Mouse (Mus musculus) liver, embryonic 12.5 days (tissue): ENCODE data around the gene Cntnap2. TPM values are rescaled to one million over a fixed set of nuclear protein-coding genes. Genes with fewer than 3 reads are reported as not detected.

ENCODE experiments used
- ATAC-seq: fragments of 200-750 bp; cut with Nextera tagmentation; 2 replicates; pipeline ENCODE4 v1.8.0; 2017; ENCODE audit warnings: moderate number of reproducible peaks, mild to moderate bottlenecking, moderate library complexity
- H3K27ac ChIP-seq: fragments of 300-500 bp; sonication (generic); 2 replicates; pipeline ENCODE4 v1.5.1; 2016; ENCODE audit warnings: mild to moderate bottlenecking
- H3K27me3 ChIP-seq: fragments of 300-500 bp; sonication (generic); replicated peaks from 2 replicates; pipeline ENCODE4 v1.6.1; 2016; ENCODE audit warnings: mild to moderate bottlenecking, moderate library complexity
- H3K36me3 ChIP-seq: fragments of 300-500 bp; sonication (generic); 2 replicates; pipeline ENCODE4 v1.6.1; 2016; ENCODE audit warnings: mild to moderate bottlenecking, moderate library complexity
- H3K4me1 ChIP-seq: fragments of 300-500 bp; sonication (generic); 2 replicates; pipeline ENCODE4 v1.6.1; 2016
- H3K4me2 ChIP-seq: fragments of 300-500 bp; sonication (generic); 2 replicates; pipeline ENCODE4 v1.6.1; 2016; ENCODE audit warnings: mild to moderate bottlenecking, moderate library complexity
- H3K4me3 ChIP-seq: fragments of 300-500 bp; sonication (generic); 2 replicates; pipeline ENCODE4 v1.5.1; 2016; ENCODE audit warnings: mild to moderate bottlenecking, moderate library complexity
- H3K9ac ChIP-seq: fragments of 300-500 bp; sonication (generic); 2 replicates; pipeline ENCODE4 v1.6.1; 2016; ENCODE audit warnings: mild to moderate bottlenecking, moderate library complexity
- H3K9me3 ChIP-seq: fragments of 300-500 bp; sonication (generic); replicated peaks from 2 replicates; pipeline ENCODE4 v1.6.1; 2016; ENCODE audit warnings: mild to moderate bottlenecking, moderate library complexity
- WGBS: fragments of 180-500 bp; shearing (Covaris S2); methylation state at CpG from one replicate; pipeline ENCODE4 v1.1.7; 2016; ENCODE audit not compliant: insufficient replicate concordance; 5-methylcytosine and 5-hydroxymethylcytosine counted together
- polyA plus RNA-seq: library from polyadenylated mRNA; unstranded; fragments of >200 nt; fragmentation: Nextera tagmentation; extraction: Ambion mirVana; gene quantifications from 2 replicates; pipeline ENCODE4 v1.2.1, GENCODE M21; 2016

Gene Cntnap2
- polyA plus RNA-seq, 1 experiment from 2014 or later, result 0.63 TPM

DNA sequence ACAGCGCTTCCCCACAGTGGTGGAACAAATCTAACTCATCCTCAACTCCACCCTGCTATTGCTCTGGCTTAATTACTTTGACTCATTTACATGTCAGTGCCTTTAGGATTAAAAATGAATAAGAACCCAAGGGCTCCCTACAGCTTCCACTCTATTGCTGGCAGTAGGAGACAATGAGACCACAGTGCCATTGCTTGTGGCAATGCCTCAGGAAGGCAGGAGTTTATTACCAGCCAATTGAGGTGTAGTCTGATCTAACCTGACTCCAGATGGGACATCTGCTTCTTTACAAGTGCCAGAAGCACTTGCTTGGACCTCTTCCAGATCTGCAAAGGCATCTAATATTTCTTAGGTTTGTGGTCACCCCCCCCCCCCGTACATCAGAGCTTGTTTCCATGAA is 1615.9 kb downstream of the Cntnap2 start:
- H3K36me3 ChIP-seq, result no peaks in the 10 kb centered on the region
- no peak overlapping the region for H3K4me2 ChIP-seq
- no peak overlapping the region for H3K27ac ChIP-seq
- H3K4me3 ChIP-seq, result no peak overlapping the region
- H3K4me1 ChIP-seq, result no peaks in the 10 kb centered on the region
- H3K9ac ChIP-seq, result no peak overlapping the region
- 83% methylated on average over 2 of the region's 2 CpGs for WGBS
- H3K9me3 ChIP-seq, result no peaks in the 10 kb centered on the region
- no peak for ATAC-seq
- H3K27me3 ChIP-seq, result no peaks in the 10 kb centered on the region

DNA sequence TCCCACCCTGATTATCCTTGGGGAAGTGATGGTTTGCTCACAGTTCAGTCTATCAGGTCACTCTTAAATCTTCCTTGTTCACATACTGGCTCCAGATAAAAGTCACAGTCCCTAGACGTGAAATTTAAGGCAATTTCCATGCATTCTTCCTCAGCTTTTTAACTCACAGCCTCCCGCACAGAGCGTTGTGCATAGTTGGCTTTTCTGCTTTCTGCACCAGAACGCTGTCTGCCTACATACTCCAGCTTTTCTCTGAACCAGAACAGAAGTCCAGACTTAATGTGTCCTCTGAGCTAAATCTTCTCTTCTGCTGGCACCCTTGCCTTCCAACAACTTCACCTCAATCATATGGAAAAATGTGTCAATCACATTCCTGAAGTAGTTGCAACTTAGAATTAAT is 1616.5 kb downstream of the Cntnap2 start:
- Histone ChIP-seq H3K9ac (no peak overlapping the region), H3K27me3 (no peaks in the 10 kb centered on the region), H3K9me3 (no peaks in the 10 kb centered on the region), H3K27ac (no peak overlapping the region), H3K4me1 (no peaks in the 10 kb centered on the region), H3K4me3 (no peak overlapping the region), H3K36me3 (no peaks in the 10 kb centered on the region), H3K4me2 (no peak overlapping the region)
- WGBS, result 70% methylated on average over 4 of the region's 4 CpGs
- no peak for ATAC-seq

GRCm38 (mm10) chr6:46696187-46696586 is 1637.0 kb downstream of the Cntnap2 start:
- no peak for ATAC-seq
- Histone ChIP-seq H3K9me3 (no peaks in the 10 kb centered on the region), H3K4me1 (no peaks in the 10 kb centered on the region), H3K36me3 (no peaks in the 10 kb centered on the region), H3K4me2 (no peak overlapping the region), H3K27ac (no peak overlapping the region), H3K4me3 (no peak overlapping the region), H3K27me3 (no peaks in the 10 kb centered on the region), H3K9ac (no peak overlapping the region)
- WGBS, result 77% methylated on average over 1 of the region's 1 CpGs

DNA sequence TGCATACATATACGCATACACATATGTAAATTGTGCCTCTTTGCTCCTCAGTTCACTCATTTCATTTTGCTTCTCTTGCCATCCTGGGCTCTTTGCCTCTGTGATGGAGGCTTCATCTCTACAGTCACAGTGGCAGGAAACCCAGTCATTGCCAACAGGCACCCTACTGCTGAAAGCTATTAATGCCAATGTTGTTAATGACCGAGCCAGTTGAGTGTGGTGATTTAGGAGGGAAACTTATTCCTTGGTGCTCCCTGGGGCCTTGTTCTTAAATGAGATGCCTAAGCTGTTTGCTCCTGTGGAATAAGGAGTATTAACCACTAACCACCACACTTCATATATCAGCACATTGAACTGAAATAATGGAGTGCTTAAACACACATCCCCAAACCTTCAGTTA is 1640.2 kb downstream of the Cntnap2 start:
- no peak overlapping the region for H3K4me2 ChIP-seq
- no peaks in the 10 kb centered on the region for H3K4me1 ChIP-seq
- 81% methylated on average over 2 of the region's 2 CpGs for WGBS
- H3K27me3 ChIP-seq, result no peaks in the 10 kb centered on the region
- H3K4me3 ChIP-seq, result no peak overlapping the region
- H3K9me3 ChIP-seq, result no peaks in the 10 kb centered on the region
- no peak overlapping the region for H3K27ac ChIP-seq
- no peak for ATAC-seq
- H3K36me3 ChIP-seq, result no peaks in the 10 kb centered on the region
- H3K9ac ChIP-seq, result no peak overlapping the region

DNA sequence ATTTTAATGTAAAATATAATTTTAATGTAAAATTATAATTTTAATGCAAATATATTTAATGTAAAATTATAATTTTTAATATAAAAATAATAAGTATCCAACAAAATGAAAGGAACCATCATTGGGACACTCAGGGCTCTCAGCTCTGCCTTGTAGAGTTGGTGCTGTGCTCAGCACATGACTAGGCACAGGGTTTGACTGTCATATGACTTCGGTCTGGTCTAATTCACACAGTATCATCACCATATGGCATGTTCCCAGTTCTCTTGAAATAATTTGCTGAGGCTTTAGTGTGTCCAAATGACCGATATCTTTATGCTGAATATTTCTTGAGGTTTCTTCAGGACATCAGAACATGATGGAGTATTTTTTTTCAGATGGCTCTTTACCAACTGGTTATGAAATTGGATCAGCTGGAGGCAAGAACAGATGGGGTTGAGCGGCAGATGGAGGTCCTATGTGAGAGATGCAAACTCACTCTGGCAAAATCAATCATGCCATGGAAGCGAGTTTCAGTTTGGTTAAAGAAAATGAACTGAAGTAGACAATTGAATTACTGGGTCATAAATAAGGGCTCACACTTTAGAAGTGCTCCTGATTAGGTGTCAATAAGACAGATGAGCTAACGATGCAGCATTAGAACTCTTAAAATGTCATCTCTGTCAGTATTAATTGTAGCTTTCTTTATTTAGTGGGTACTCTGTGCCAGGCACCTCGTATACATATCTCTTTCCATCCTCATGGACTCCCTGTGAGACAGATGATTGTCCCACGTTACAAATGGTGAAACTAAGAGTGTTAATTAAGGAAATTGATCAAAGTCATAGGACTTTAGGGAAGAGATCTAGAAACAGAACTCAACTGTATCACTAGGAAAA is 1645.4 kb downstream of the Cntnap2 start:
- 59% methylated on average over 7 of the region's 7 CpGs for WGBS
- H3K9ac ChIP-seq, result no peak overlapping the region
- H3K27ac ChIP-seq, result no peak overlapping the region
- H3K9me3 ChIP-seq, result no peaks in the 10 kb centered on the region
- no peak overlapping the region for H3K4me2 ChIP-seq
- no peaks in the 10 kb centered on the region for H3K4me1 ChIP-seq
- H3K4me3 ChIP-seq, result no peak overlapping the region
- no peaks in the 10 kb centered on the region for H3K27me3 ChIP-seq
- H3K36me3 ChIP-seq, result no peaks in the 10 kb centered on the region
- no peak for ATAC-seq

DNA sequence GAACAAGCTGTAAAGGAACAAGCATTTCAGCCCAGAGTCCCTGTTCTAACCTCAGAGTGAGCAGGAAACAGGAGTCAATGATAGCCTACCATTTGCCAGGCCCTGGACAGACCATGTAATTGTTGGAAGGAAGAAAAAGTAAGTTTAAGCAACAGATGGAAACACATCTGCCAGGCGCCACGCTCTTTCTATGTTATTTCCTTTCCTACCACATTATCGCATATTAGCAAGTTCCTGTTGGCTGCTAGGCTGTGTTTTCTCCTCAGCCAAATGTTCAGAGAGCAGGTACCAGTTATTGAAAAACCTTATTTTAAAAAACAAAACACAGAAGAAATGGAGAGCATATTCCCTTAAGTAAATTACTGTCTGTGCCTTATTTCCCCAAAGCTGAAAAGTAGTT is 1646.8 kb downstream of the Cntnap2 start:
- no peaks in the 10 kb centered on the region for H3K27me3 ChIP-seq
- no peaks in the 10 kb centered on the region for H3K9me3 ChIP-seq
- H3K4me2 ChIP-seq, result no peak overlapping the region
- no peak for ATAC-seq
- H3K36me3 ChIP-seq, result no peaks in the 10 kb centered on the region
- H3K9ac ChIP-seq, result no peak overlapping the region
- WGBS, result 60% methylated on average over 3 of the region's 3 CpGs
- no peaks in the 10 kb centered on the region for H3K4me1 ChIP-seq
- H3K27ac ChIP-seq, result no peak overlapping the region
- no peak overlapping the region for H3K4me3 ChIP-seq

GRCm38 (mm10) chr6:46716576-46716975 is 1657.4 kb downstream of the Cntnap2 start:
- H3K36me3 ChIP-seq, result no peaks in the 10 kb centered on the region
- WGBS, result 45% methylated on average over 2 of the region's 2 CpGs
- no peak overlapping the region for H3K9ac ChIP-seq
- no peak for ATAC-seq
- H3K4me1 ChIP-seq, result no peaks in the 10 kb centered on the region
- no peaks in the 10 kb centered on the region for H3K27me3 ChIP-seq
- H3K4me3 ChIP-seq, result no peak overlapping the region
- H3K9me3 ChIP-seq, result no peaks in the 10 kb centered on the region
- H3K27ac ChIP-seq, result no peak overlapping the region
- H3K4me2 ChIP-seq, result no peak overlapping the region

- no peak overlapping the region for H3K27ac ChIP-seq
- no peaks in the 10 kb centered on the region for H3K4me1 ChIP-seq
- H3K36me3 ChIP-seq, result no peaks in the 10 kb centered on the region
- H3K4me2 ChIP-seq, result no peak overlapping the region
- H3K9ac ChIP-seq, result no peak overlapping the region
- no peak overlapping the region for H3K4me3 ChIP-seq
- no peaks in the 10 kb centered on the region for H3K9me3 ChIP-seq
- no peaks in the 10 kb centered on the region for H3K27me3 ChIP-seq
- ATAC-seq, result no peak
Measured at GRCm38 (mm10) chr6:46733794-46734193, 1674.6 kb downstream of the Cntnap2 start.

DNA sequence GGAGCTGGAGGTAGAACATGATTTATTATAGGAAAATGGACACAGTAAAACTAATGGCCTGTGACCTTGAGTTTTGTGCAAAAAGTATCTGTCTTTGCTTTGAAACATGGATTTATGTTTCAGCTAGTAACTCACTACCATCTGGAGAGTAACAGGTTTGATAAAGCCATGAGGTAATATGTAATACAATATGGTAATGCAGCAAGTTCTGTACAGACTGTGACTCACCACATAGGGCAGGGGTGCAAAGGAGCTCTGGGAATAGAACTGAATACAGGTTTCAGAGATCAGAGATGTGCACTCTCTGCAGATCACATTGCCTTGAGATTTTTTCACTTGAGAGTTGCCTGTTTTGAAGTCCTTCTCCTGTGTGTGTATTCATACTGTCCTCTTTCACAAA is 1689.3 kb downstream of the Cntnap2 start:
- H3K27ac ChIP-seq, result no peak overlapping the region
- no peaks in the 10 kb centered on the region for H3K4me1 ChIP-seq
- H3K27me3 ChIP-seq, result no peaks in the 10 kb centered on the region
- no peak overlapping the region for H3K4me3 ChIP-seq
- H3K4me2 ChIP-seq, result no peak overlapping the region
- H3K9me3 ChIP-seq, result no peaks in the 10 kb centered on the region
- H3K9ac ChIP-seq, result no peak overlapping the region
- no peaks in the 10 kb centered on the region for H3K36me3 ChIP-seq
- no peak for ATAC-seq

GRCm38 (mm10) chr6:46763481-46763880 is 1704.3 kb downstream of the Cntnap2 start:
- H3K27me3 ChIP-seq, result no peaks in the 10 kb centered on the region
- no peak overlapping the region for H3K4me2 ChIP-seq
- no peaks in the 10 kb centered on the region for H3K9me3 ChIP-seq
- no peak overlapping the region for H3K4me3 ChIP-seq
- H3K9ac ChIP-seq, result no peak overlapping the region
- no peak for ATAC-seq
- H3K4me1 ChIP-seq, result no peaks in the 10 kb centered on the region
- 84% methylated on average over 3 of the region's 3 CpGs for WGBS
- H3K27ac ChIP-seq, result no peak overlapping the region
- no peaks in the 10 kb centered on the region for H3K36me3 ChIP-seq

- ATAC-seq, result no peak
- H3K9ac ChIP-seq, result no peak overlapping the region
- no peak overlapping the region for H3K4me2 ChIP-seq
- no peak overlapping the region for H3K27ac ChIP-seq
- H3K4me1 ChIP-seq, result no peaks in the 10 kb centered on the region
- no peaks in the 10 kb centered on the region for H3K36me3 ChIP-seq
- no peaks in the 10 kb centered on the region for H3K9me3 ChIP-seq
- no peaks in the 10 kb centered on the region for H3K27me3 ChIP-seq
- no peak overlapping the region for H3K4me3 ChIP-seq
Measured at GRCm38 (mm10) chr6:46774529-46774928, 1715.4 kb downstream of the Cntnap2 start.

GRCm38 (mm10) chr6:46802264-46803110 is 1743.3 kb downstream of the Cntnap2 start:
- no peaks in the 10 kb centered on the region for H3K9me3 ChIP-seq
- no peak for ATAC-seq
- WGBS, result 28% methylated on average over 4 of the region's 4 CpGs
- H3K4me3 ChIP-seq, result no peak overlapping the region
- no peaks in the 10 kb centered on the region for H3K27me3 ChIP-seq
- H3K4me1 ChIP-seq, result no peaks in the 10 kb centered on the region
- no peaks in the 10 kb centered on the region for H3K36me3 ChIP-seq
- H3K4me2 ChIP-seq, result no peak overlapping the region
- H3K9ac ChIP-seq, result no peak overlapping the region
- H3K27ac ChIP-seq, result no peak overlapping the region
